Mouse (Mus musculus): ENCODE data around the gene Tbc1d24.

DNA sequence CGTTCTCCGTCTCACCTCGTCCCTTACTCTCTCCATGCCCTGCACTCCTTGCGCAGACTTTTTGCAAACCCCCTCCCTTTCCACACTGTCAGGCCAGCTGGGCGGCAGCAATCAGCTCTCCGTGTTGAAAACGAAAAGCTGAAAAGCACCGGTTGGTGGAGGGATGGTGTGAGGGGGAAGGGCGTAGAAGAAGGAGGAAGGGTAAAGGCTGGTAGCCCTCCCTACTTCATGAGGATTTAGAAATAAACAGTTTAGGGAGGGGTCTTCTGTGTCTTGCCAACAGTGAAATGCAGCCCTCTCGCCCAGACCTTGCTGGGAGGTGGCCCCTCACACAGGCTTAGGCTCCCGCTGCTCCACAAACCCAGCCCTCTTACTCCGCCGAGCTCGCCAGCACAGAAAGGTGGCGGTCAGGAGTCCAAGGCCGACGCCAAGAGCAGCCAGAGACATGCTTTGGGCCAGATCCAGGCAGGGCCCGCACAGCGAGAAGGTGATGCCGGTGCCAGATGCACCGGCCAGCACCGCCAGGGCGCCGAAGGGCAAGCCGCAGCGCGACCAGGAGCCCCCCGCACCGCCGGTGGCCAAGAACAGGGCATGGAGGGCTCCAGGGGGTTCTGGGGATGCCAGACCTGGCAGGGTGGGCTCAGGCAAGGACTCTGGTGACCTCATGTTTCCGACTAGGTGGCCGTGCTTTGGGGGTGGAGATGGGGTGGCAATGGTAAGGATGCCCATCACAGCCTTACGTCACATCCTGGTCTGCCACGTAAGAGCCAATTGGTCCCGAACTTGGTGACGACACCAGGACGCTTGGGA is 6.5 kb upstream of the Tbc1d24 start:
- TF ChIP-seq CTCF (IDR thresholded peaks at IDR 0.05), result no peak
- no peak for TF ChIP-seq POLR2A (IDR thresholded peaks at IDR 0.05; ENCODE audit: insufficient read depth, low read depth, low read length)
- TF ChIP-seq EP300 (IDR thresholded peaks at IDR 0.05; ENCODE audit: insufficient read depth, low read depth, low read length), result no peak

Data from heart, adult 2 months (tissue).